Mouse (Mus musculus): ENCODE results near the gene Anks1.

Anks1 gene

GRCm38 (mm10) chr17:28050210-28050609, 141.1 kb downstream of the Anks1 start:
- in situ Hi-C loops (cut with MboI, MseI), result no loop called here

- in situ Hi-C loops (cut with MboI, MseI), result no loop called here
Observed at GRCm38 (mm10) chr17:28052293-28052863, 143.3 kb downstream of the Anks1 start.

- in situ Hi-C loops (cut with MboI, MseI), result no loop called here
Observed at GRCm38 (mm10) chr17:28058346-28058745, 149.2 kb downstream of the Anks1 start.

GRCm38 (mm10) chr17:28060681-28061080, 151.6 kb downstream of the Anks1 start:
- in situ Hi-C loops (cut with MboI, MseI), result no loop called here

GRCm38 (mm10) chr17:28061472-28061871, 152.4 kb downstream of the Anks1 start:
- in situ Hi-C loops (cut with MboI, MseI), result no loop called here

- in situ Hi-C loops (cut with MboI, MseI), result no loop called here
Observed at GRCm38 (mm10) chr17:28062710-28063109, 153.6 kb downstream of the Anks1 start.

- in situ Hi-C loops (cut with MboI, MseI), result no loop called here
Observed at GRCm38 (mm10) chr17:28063163-28063562, 154.1 kb downstream of the Anks1 start.

- in situ Hi-C loops (cut with MboI, MseI), result no loop called here
Observed at GRCm38 (mm10) chr17:28067303-28067702, 158.2 kb downstream of the Anks1 start.

GRCm38 (mm10) chr17:28069446-28069845, 160.3 kb downstream of the Anks1 start:
- in situ Hi-C loops (cut with MboI, MseI), result no loop called here

GRCm38 (mm10) chr17:28070256-28070655, 161.2 kb downstream of the Anks1 start:
- in situ Hi-C loops (cut with MboI, MseI), result no loop called here

GRCm38 (mm10) chr17:28072730-28073129, 163.6 kb downstream of the Anks1 start:
- in situ Hi-C loops (cut with MboI, MseI), result no loop called here

- in situ Hi-C loops (cut with MboI, MseI), result no loop called here
Observed at GRCm38 (mm10) chr17:28074486-28074885, 165.4 kb downstream of the Anks1 start.

- in situ Hi-C loops (cut with MboI, MseI), result loop anchor here (5.0 kb wide), 1 partner anchor 91 kb away; no protein-coding TSS in a partner anchor
Observed at GRCm38 (mm10) chr17:28078028-28078427, 168.9 kb downstream of the Anks1 start.

- in situ Hi-C loops (cut with MboI, MseI), result loop anchor here (5.0 kb wide), 2 partner anchors 83 to 92 kb away; no protein-coding TSS in a partner anchor
Observed at GRCm38 (mm10) chr17:28079618-28080017, 170.5 kb downstream of the Anks1 start.

- in situ Hi-C loops (cut with MboI, MseI), result loop anchor here (5.0 kb wide), 1 partner anchor 82 kb away; no protein-coding TSS in a partner anchor
Observed at GRCm38 (mm10) chr17:28080045-28080816, 171.1 kb downstream of the Anks1 start, which contains the start of gene Tcp11. Gene Tcp11 (minus strand): TSS chr17:28080639.

- in situ Hi-C loops (cut with MboI, MseI), result loop anchor here (5.0 kb wide), 1 partner anchor 82 kb away; no protein-coding TSS in a partner anchor
Observed at GRCm38 (mm10) chr17:28080817-28081165, 171.7 kb downstream of the Anks1 start.

- in situ Hi-C loops (cut with MboI, MseI), result loop anchor here (5.0 kb wide), 1 partner anchor 81 kb away; no protein-coding TSS in a partner anchor
Observed at GRCm38 (mm10) chr17:28081385-28081784, 172.3 kb downstream of the Anks1 start.

GRCm38 (mm10) chr17:28081856-28082255, 172.8 kb downstream of the Anks1 start:
- in situ Hi-C loops (cut with MboI, MseI), result loop anchor here (5.0 kb wide), 1 partner anchor 80 kb away; no protein-coding TSS in a partner anchor

- in situ Hi-C loops (cut with MboI, MseI), result loop anchor here (5.0 kb wide), 1 partner anchor 79 kb away; no protein-coding TSS in a partner anchor
Observed at GRCm38 (mm10) chr17:28082863-28083262, 173.8 kb downstream of the Anks1 start.

- in situ Hi-C loops (cut with MboI, MseI), result loop anchor here (5.0 kb wide), 1 partner anchor 78 kb away; no protein-coding TSS in a partner anchor
Observed at GRCm38 (mm10) chr17:28084395-28084905, 175.3 kb downstream of the Anks1 start.

GRCm38 (mm10) chr17:28084964-28085363, 175.9 kb downstream of the Anks1 start:
- in situ Hi-C loops (cut with MboI, MseI), result loop anchor here (5.0 kb wide), 1 partner anchor 77 kb away; no protein-coding TSS in a partner anchor

GRCm38 (mm10) chr17:28087430-28087829, 178.3 kb downstream of the Anks1 start:
- in situ Hi-C loops (cut with MboI, MseI), result no loop called here

Data from T-helper 1 cell (primary cell).